Mouse (Mus musculus): Measurements from ENCODE around the gene Lamtor4.
"Not testable (repeated sequence)": the region's sequence is repeated elsewhere in the genome, so short reads cannot be mapped to it uniquely, and the experiment has no call there.

GRCm38 (mm10) chr5:138216632-138217031 is 38.6 kb upstream of the Lamtor4 start:
- not testable (repeated sequence) for TF ChIP-seq POLR2A (IDR thresholded peaks at IDR 0.05; ENCODE audit: insufficient read length, low read depth); USF1 (IDR thresholded peaks at IDR 0.05; ENCODE audit: low read depth); E2F4 (IDR thresholded peaks at IDR 0.05; ENCODE audit: insufficient read depth); TCF12 (IDR thresholded peaks at IDR 0.05; ENCODE audit: insufficient read depth, poor library complexity, severe bottlenecking); MAX (IDR thresholded peaks at IDR 0.05; ENCODE audit: low read depth); REST (IDR thresholded peaks at IDR 0.05; ENCODE audit: insufficient read depth, insufficient read length); MYOD1 (IDR thresholded peaks at IDR 0.05; ENCODE audit: control insufficient read depth in 1 of 3, insufficient read length in 2 of 3, low read depth in 2 of 3); SRF (IDR thresholded peaks at IDR 0.05; ENCODE audit: control insufficient read depth, insufficient read length, low read depth); CEBPB (IDR thresholded peaks at IDR 0.05; ENCODE audit: insufficient read depth, poor library complexity, severe bottlenecking)

All from myocyte (in vitro differentiated cells).